Mouse (Mus musculus) liver (tissue): Measurements from ENCODE around the gene BC035947.
A peak's percentile ranks its signal among the peaks of the same experiment; 100 is the strongest.

Experiments used
- DNase-seq: peaks from one replicate; pipeline ENCODE4 v3.0.0-alpha.2; 2020; ENCODE audit warnings: mixed read lengths

BC035947 gene

GRCm38 (mm10) chr1:78501036-78501435 is 10.9 kb downstream of the BC035947 start:
- DNase-seq, result no peak

GRCm38 (mm10) chr1:78490143-78490542 is 21.8 kb downstream of the BC035947 start:
- no peak for DNase-seq

DNA sequence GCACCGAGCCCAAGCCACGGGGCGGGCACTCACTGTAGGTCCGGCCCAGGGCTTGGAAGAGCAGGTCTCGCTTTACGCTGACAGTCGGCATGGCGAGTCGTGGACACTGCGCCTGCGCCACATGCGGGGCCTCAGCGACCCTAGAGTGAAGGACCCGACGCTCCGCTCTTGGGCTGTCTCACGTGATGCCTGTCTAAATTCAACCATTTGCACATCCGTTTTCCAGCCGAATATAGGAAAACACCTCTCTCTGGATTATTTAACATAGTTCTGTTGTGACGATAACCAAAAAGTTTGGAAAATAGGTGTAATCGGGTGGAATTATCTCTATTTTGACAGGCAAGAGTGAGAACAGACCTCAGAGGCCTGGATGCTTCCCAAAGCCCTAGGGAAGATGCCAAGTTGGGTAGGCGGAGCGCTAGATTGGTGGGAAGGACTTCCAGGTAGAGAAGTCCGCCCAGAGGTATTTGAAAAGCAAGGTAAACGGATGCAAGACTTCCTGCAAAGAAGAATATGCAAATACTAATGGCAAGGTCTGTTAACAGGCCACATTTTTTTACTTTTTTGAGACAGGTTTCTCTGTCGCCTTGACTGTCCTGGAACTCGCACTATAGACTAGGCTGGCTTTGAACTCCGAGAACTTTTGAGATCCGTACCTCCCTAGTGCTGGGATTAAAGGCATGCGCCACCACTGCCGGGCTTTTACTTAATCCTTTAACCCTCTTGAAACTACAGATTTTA is 23.0 kb downstream of the BC035947 start, which contains the start of gene Farsb:
Gene Farsb, minus strand, starts transcription at position 146 of the 741 bp plus-strand sequence.
- DNase-seq, result peak; percentile 91

GRCm38 (mm10) chr1:78488427-78488751 is 23.6 kb downstream of the BC035947 start:
- DNase-seq, result no peak

GRCm38 (mm10) chr1:78484361-78484760 is 27.6 kb downstream of the BC035947 start:
- no peak for DNase-seq

DNA sequence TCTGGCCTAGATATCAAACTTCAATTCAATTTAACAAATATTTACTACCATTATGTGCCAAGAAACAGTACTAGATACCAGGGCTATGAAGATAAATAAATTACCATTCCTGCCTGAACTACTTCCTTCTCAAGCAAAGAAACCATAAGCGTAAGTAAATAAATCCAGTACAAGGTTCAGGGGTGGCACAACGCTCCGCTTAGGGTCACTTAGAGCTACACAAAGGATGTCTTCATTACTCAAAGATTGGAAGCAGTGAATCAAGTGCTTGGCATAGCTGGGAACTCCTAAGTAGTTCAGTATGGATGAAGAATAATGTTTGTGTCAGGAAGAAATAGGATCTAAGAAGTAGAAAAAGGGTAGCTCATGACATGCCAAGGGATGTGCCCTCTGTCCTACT is 28.5 kb downstream of the BC035947 start:
- no peak for DNase-seq

DNA sequence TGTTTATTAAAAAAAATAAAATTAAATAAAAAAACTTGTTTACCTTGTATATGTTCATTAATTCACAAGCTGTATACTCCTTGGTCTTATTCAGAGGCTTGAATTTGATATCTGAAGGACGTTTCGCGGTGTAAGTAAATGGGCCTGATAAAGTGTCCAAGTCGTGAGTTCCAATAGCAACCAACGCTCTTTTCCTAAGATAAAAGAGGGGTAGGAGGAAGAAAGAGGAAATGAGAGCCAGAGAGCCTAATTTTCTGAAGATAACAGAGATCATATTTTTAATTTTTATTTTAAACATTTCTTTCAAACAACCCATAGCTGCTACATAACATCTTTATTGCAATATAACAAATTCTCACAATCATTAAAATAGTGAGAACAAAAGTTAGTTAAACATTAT is 39.5 kb downstream of the BC035947 start:
- no peak for DNase-seq

GRCm38 (mm10) chr1:78454659-78455058 is 57.3 kb downstream of the BC035947 start:
- DNase-seq, result no peak

- no peak for DNase-seq
Observed at GRCm38 (mm10) chr1:78453886-78454285, 58.1 kb downstream of the BC035947 start.

DNA sequence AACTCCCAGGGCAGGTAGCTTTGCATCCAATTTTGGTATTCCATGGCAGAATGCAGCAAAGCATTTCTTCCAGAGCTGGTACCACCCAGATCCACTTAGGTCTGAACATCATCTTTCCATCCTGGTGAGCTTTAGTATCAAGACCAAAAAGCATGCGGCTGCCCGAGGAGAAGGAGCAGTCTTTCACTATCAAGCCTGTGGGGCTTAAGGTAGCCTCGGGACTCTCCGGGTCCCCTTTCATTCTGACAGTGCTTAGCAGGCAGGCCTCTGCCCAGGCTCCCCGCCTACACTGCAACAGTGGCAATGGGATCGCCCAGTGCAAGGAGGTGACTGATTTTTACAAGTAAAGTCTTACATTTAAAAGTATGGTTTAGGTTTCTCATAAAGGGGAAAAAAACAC is 59.4 kb downstream of the BC035947 start:
- no peak for DNase-seq

GRCm38 (mm10) chr1:78451070-78451854 is 60.7 kb downstream of the BC035947 start:
- DNase-seq, result no peak

GRCm38 (mm10) chr1:78448091-78448490 is 63.9 kb downstream of the BC035947 start:
- DNase-seq, result no peak
